Mouse (Mus musculus): ENCODE measurements around the gene Nek5.
A peak's percentile ranks its signal among the peaks of the same experiment; 100 is the strongest.
"Not testable (repeated sequence)": the region's sequence is repeated elsewhere in the genome, so short reads cannot be mapped to it uniquely, and the experiment has no call there.

Gene Nek5

DNA sequence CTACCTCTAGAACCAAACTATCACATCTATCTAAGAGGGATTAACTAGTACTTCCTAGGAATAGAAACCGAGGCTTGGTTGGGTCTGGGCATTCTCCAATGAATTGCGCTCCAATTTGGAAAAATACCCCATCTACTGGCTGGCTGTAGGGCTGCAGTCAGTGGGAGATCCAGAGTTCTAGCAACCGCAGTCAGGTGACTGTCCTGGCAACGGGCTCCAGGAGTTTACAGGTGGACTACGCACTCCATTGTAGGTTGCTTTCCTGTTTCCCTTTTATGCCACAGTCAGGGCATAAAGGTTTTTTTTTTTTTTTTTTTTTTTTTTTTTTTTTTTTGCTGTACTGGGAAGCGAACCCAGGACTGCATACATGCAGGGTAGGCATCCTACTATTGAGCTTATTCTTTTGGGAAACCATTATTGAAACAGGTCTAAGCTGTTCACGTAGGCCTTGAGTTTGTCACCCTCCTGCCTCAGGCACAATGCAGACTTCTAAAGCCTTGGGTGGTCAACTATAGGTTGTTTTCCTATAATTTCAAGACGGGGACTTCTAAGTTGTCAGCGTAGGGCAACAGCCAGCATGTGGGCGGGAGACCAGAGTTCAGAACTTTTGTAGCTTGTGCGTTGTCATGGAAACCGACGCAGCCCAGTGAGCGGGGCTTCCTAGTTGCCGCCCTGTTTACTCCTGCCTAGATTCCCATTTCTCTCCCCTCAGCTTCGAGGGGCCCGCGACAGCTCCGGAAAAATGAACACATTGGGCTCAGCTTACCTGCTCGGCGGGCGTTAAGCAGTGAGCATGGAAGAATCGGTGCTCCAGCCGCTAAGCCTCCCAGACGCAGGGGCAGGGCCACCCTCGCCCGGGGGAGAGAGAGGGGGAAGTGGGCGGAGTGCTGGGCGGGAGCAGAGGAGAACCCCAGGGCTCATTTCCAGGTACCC, at the start of gene Nek5:
Gene Nek5 (minus strand): TSS at position 834 of the 933 bp plus-strand sequence.
- DNase-seq: peak; percentile 53

DNA sequence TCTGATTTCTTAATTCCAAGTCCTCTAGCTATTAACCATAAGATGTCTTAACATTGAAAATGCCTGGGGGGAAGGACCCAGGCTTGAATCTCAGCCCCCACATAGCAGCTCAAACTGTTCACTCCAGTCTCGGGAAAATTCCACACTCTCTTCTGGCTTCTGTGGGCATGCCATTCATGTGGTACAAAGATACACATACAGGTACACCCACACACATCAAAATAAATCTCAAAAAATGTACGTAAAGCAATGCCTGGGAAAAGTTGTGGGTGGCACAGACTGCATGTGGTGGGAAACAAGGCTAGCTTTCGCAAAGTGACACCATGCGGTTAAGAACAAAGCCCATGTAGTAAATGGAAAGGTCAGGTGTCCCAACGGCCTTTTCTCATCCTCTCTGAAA, 44.3 kb upstream of the Nek5 start:
- DNase-seq: no peak

DNA sequence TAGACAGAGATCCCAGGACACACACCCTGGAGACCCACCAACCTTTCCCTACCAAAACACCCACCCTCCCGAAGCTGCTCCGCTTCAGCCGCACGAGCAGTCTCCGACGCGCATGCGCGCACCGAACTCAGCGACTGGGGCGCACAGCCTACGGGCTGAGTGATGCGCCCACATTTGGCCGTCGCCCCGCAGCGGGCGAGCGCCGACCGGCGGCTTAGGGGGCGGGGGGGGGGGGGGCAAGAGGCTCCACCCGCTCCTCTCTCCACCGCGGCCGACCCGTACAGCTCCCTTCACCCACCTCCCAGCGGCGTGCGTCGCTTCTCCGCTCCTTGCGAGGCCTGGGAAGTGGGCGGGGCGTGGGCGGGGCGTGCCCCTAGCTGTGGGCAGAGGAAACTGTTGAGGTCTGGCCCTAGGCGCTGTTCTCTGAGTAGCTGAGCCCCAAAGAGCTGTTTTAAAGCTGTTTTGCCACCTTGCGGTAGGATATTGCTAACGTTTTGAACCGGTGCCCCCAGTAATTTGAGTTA, 41.3 kb upstream of the Nek5 start, which contains the start of gene Nek3:
Gene Nek3 (minus strand): TSS at position 356 of the 524 bp plus-strand sequence.
- DNase-seq: peak; percentile 97

DNA sequence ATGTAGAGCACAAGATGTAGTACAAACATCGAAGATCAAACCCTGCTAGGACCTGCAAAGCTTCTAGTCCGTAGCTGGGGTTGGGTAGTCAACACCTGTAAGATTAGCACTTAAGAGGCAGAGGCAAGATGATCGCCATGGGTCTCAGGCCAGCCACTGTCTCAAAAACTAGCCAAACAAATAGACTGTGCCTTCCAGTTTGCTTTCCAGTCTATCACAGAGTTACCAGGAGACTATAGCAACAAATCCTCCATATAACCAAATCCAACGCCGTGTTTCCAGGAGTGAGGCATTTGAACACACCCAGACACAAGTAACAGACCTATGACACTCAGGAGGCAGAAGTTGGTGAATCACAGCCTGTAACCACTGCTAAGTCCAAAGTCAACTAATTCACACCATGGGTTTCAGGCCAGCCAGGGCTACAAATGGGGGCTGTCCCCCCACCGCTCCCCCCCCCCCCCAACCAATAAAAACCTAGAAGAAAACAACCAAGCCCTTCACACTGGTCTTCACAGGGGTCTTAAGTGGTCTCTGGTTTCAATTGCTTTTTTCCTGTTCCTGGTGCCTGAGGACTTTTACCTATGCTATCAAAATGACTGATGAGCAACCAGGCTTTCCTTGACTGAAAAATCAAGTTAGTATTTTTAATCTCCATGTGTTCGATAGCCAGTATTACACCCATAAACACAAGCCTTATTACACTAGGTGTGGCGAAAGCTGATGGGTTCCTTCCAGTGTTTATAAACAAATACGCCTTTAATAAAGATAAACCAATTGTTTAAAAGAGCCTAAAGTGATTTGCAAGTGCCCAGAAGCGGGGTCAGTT, 40.6 kb upstream of the Nek5 start:
- DNase-seq: no peak

DNA sequence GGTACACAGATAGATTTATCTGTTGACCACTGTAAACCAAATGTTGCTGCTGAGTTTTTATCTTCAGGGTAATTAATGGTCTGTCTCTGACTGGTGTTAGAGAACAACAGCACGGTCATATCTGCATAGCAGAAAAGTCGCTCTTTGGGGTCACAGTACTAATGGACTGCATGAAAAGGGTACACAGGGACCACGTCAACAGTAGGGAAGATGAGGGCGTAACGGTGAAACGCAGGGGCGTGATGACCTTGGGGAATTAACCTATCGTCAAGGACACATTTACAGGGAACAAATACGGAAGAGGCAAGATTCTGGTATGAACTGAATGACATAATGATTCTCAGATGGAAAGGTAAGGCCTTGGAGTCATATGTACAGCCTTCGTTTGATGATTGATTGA, 39.6 kb upstream of the Nek5 start:
- DNase-seq: no peak

DNA sequence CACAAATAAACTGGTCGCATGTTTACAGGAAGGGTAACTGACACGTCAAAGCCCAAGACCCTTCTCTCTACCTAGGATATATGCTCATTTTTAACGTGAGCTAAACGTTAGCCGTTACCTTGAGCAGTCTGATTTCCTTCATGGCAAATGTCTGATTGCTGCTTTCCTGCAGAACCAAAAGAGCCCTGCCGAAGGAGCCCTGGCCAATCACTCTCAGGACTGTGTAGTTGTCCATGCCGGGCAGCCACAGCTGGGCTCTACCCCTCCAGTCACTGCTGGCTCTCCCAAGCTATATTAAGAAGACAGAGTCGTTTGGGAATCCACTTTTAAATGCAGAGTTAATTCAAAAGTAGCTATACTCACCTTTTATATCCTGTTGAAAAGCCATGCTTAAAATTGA, 37.4 kb upstream of the Nek5 start:
- no peak for DNase-seq

DNA sequence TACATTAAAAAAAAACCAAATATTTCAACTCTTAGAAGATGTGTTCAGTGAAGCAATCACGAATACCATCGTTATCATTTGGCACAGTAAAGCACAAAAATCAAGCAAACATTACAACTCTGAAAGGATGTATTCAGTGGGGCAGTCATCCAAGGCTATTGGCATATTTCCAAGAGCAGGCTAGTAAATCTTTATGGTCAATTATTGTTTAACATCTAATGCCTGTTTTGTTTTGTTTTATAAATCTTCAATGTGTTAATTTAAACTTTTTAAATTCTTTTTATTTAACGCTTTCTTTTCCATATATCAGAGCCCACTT, 25.5 kb upstream of the Nek5 start:
- no peak for DNase-seq

DNA sequence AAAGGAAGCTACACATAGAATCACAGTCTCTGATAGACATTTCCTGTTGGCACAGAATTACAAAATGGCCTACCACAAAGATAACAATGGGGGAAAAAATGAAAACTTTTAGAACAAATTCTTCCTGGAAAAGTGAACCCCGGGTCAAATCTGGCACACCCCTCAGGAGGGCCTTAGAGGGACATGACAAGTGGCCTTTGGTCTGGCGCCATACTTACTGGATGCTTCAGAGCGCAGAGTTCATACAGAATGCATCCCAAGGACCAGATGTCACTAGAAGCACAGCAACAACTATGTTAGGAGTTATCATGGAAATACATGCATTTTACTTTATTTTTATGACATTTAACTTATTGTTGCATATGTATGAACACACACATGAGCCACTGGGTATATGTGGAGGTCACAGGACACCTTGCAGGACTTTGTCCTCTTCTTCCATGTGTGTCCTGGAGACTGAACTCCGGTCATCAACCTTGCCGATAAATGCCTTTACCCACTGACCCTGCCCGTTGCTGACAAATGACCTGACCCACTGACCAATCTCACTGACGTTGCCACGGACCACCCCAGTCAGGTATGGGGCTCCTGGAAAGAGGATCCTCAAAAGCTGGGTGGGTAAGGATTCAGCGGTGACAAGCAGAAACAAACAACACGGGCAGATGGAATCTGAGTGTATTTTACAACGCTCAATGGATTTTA, 24.9 kb upstream of the Nek5 start:
- no peak for DNase-seq

DNA sequence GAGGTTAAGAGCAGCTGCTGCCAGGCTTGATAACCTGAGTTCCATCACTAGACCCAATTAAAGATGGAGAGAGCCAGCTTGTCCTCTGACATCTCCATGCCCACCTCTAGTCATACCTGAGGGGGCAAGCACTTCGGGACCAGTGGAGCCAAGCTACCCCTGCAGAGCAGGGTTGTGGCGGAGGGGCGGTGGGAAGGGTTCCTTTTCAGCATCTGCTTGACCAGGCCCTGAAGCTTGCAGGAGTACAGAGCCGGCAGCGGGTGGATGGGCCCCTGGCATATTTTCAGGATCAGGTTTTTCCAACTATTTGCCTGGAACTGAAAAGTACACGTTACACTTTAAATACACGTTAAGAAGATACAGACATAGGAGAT, 23.5 kb upstream of the Nek5 start:
- DNase-seq: no peak

DNA sequence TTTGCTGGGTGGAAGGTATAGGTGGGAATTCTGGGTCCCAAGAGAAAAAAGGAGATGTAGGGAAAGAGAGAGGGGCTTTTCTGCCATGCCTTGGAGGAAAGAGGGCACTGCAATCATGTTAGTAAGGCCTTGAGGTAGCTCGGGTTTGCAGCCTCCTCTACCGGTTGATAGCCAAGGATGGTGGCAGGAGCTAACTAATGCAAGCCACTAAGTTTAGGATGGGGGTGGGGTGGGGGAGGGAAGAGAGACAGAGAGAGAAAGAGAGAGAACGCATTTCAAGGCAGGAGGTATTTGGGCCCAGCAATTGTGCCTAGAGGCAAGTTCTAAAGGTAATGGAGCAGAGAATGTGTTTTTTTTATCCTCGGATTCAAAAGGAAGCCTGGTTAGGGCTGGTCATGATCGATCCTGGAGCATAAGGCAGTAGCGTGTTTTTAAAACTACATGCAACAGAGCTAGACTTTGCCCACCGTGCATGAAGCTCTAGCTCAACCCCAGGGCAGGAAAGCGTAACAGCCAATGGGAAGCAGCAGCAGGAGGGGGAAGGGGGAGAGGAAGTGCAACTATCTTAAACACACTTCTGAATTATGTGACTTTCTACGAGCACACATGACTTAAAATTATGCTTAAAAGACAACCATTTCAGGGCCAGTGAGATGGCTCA, 23.0 kb upstream of the Nek5 start:
- no peak for DNase-seq

DNA sequence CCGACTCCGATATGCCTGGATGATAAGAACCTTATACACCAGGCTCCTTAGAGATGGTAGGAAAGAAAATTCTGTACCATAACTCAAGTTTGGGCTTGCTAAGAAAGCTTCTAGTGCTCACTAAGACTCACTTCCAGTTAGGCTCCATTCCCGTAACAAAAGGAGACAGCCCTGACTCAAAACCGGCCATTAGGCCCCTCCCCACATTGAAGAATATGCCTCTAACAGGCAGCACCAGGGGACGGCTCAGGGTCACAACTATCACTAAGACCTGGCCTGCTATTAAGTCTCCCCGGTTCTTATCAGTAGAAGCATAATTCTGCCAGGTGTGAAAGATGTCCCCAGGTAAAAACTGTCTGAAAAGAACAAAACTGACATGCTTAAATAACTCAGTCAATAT, 21.0 kb upstream of the Nek5 start:
- no peak for DNase-seq

DNA sequence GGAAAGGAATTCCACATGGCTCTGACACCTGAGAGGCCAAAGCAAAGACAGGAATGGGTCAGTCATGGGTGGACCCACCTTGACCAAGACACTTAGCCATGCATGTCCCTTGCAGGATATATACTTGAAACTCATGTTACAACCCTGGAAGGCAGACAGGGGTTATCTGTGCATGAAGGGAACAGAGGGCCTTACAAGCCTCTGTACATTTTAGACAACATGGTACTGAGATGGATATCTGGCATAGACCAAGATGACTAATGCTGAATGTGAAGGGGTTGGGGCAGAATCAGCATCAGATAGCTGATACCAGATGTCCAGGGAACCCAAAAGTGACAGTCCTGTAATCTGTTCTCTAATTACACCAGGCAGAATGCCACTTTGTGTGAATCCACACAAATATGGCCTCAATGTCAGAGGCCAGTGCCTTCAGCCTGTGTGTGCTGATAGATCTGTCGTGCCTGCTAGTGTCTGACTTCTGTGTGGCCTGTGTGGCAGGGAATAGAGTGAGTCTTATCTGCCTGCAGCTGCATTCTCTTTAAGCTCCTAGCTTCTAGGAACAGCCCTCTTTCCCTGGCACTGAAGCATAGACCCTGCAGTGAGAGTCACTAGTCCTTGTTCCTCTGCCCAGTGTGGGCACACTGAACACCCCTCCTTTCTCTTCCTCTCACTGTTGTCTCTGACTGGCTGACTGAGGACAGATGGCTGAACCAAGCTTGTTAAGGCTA, 19.1 kb upstream of the Nek5 start:
- peak; percentile 19 for DNase-seq

DNA sequence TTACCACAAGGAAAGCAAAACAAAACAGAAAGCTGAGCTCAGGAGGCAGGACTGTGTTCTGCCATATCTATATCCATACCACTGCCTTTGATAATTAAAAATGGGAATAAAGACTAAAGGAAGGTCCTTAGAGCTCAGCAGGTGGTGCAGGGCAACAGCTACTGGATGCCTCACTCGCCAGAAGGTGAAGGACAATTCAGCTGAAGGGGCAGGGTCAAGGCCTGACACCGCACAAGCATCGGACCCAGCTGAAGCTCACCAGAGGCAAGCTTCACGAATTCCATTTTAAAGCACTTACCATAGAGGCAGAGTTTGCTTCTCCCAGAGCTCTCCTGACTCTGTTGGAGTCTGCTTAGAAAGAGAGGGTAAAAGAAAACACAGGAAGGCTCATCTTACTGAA, 17.7 kb upstream of the Nek5 start:
- no peak for DNase-seq

DNA sequence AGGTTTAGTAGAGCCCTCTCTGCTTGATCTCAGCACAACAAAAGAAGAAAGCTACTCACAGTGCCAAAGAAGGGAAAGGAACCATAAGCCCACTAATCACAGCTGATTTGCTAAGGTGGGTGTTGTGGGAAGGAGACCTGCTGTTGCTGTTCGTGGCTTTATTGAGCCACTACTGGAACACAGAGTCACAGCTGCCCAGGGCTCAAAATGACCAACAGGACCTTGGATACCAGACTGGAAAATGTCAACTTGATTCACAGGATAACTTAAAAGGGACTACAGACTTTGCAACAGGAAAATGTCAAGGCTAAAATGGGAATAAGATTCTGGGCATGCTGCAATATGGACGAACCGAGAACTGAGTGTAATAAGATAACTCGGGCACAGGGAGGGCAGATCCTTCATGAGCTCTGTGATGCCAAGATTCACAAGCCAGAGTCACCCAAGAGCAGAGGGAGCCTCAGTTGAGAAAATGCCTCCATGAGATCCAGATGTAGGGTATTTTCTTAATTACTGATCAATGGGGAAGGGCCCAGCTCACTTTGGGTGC, 17.1 kb upstream of the Nek5 start:
- no peak for DNase-seq

DNA sequence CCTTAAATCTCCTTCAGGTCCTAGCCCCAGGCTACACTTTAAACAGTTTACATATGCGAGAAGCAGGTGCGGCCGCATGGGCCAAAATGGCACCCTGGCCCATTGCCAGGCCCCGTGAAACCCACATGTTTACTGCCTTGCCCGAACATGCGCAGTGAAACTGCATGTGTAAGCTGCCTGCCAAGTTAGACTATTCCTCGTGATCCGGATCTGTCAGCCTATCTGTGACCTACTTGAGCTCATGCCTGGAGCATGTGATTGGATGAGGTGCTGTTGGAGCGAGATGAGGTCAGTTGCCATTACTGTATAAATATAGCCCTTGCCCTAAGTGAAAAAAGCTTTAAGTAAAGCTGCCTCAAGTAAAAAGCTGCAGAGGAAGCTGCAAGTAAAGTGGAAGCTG, 11.6 kb upstream of the Nek5 start:
- not testable (repeated sequence) for DNase-seq

DNA sequence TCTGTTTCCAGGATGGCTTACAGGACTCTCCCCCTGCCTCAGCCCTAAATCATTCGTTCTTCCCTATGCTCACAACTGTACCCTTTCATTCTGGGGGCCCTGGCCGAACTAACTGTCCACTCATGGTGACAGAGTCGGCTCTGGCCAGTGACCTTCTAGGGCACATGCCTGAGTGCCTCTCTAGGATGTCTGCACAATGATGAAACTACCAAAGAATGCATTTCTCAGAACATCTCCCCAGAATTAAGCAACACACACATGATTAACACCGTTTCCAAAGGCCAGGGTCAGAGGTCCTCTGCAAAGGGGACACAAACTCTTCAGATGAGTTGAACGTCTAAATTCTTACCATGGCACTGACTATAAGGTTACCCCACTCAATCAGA, 9.9 kb upstream of the Nek5 start:
- DNase-seq: no peak

DNA sequence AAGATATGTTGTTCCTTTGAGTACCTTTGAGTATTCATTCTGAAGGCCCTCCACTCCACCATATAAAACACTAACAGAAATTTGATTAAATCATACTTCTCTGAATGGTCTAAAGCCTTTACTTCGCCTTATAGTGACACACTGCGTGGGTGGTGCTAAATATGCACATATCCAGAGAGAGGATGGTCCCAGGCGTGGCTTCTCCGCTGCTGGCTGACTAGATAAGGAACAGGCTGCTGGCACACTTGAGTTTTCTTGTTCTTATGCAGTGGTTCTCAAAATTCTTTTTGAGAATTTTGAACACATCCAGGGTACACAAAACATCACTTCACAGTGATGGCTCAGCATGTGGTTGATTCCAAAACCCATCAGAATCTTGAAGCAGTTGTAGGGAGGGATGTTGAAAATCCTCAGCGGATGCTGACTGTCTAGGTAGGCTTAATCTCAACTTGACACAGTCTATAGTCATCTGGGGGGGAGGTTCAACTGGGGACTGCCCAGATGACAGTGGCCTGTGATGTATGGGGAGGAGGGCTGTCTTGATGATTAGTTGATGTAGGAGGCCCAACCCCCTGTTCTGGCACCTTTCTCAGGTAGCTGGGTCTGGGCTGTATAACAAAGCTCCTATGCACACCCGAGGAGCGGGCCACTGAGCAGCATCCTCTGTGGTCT, 9.4 kb upstream of the Nek5 start:
- peak; percentile 86 for DNase-seq

DNA sequence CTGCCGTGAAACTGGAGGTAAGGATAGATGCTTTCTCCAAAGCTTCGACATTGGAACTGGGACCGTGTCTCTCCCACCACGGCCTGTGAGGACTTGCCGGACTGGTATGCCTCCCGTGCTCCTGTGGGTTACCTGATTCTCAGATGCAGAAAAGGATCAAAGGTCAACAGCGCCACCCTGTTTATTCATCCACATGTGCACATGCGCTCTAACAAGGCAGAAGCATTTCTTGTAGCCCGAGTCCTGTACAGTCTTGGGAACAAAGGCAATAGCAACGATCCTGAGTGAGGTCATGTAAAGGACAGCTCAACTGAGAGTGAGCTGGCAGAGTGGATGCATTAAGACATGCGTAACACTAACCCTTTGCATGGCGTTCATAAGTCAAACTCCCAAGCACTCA, 7.2 kb upstream of the Nek5 start:
- no peak for DNase-seq

DNA sequence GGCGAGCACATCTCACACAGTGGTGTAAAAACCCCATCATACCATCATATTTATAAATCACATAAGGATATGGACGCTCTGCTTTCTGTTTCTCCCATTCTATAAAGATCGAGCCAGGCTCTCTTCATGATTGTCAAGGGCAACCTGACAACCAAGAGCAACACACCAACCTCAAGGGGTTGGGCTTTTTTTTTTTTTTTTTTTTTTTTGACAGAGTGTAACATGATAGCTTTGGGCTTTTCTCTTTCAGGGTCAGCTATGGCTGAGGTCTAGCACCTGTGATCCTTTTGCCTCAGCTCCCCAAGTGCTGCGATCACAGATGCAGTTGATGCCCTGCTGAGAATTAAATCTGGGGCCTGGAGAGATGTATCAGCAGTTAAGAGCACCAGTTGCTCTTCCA, 17.8 kb downstream of the Nek5 start:
- no peak for DNase-seq

DNA sequence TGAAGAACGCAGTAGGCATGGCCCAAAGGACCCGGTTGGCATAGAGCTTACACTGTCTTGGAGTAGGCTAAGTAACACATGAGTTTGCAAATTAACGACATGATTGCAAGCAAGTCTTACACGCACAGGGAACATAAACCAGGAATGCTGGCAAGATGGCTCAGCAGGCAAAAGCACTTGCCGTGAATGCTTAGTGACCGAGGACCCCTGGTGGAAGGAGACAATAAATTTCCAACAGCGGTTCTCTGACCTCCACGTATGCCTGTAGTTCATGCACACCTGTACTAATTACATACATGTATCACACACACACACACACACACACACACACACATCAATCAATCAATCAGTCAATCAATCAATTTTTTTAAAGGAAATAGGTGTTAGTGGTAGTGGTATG, 33.3 kb downstream of the Nek5 start:
- peak; percentile 30 for DNase-seq

DNA sequence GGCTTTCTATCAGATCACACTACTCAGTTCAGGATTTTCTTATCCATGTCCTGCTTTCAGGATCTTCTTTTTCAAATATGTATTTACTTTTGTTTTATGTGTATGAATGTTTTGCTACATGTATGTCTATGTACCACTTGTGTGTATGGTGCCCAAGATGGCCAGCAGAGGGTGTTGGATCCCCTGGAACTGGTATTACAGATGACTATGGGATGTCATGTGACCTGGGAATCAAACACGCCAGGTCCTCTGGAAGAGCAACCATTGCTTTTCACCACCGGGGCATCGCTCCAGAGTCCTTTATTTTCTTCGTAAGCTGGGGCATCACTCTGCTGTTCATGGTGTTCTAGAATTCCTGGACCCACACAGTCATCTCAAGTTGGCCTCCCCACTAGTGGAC, 35.6 kb downstream of the Nek5 start:
- DNase-seq: no peak
